Mouse (Mus musculus): ENCODE data around the gene Snrpd2.
A peak's percentile ranks its signal among the peaks of the same experiment; 100 is the strongest.

Snrpd2 gene

GRCm38 (mm10) chr7:19149626-19150025, at the start of gene Snrpd2:
Gene Snrpd2 (plus strand): TSS chr7:19149722.
- peak; percentile 96 for DNase-seq

DNA sequence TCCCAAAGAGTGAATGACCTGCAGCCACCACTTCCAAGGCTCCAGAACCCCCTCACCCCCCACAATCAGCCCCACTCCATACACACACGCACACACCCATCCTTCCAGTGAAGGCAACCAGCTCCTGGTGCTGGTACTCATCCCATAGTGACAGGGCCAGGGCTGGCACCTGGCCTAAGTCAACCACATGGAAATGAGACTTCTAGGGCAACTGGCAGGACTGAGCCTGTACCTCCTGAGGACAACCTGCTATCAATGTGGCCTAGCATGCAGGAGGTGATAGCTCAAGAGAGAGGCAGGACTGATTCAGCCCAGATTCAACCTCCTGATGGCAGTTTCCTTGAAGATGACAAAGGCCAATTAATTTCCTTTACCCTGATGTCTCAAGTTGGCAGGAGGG, 49.2 kb upstream of the Snrpd2 start:
- no peak for DNase-seq

GRCm38 (mm10) chr7:19103741-19104140, 45.8 kb upstream of the Snrpd2 start:
- no peak for DNase-seq

DNA sequence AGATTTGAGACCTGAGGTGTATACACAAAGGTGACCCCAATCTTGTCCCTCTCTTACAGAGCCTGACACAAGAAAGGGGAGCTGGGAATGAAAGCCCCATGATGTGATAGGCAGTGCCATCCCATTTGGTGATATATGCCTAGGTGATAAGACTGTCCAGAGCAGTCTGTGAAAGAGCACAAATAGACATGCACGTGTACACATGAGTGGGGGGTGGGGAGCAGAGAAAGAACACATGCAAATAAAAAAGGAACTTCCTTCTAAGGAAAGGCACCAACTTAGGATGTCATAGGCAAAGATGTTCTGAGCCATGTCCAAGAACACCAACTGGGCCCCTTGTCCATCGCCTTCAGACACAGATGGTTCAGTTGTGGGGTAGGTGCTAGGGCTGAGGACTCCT, 45.0 kb upstream of the Snrpd2 start:
- no peak for DNase-seq

- DNase-seq: no peak
Measured at GRCm38 (mm10) chr7:19107436-19107835, 42.1 kb upstream of the Snrpd2 start.

- DNase-seq: no peak
Measured at GRCm38 (mm10) chr7:19109565-19109964, 40.0 kb upstream of the Snrpd2 start.

DNA sequence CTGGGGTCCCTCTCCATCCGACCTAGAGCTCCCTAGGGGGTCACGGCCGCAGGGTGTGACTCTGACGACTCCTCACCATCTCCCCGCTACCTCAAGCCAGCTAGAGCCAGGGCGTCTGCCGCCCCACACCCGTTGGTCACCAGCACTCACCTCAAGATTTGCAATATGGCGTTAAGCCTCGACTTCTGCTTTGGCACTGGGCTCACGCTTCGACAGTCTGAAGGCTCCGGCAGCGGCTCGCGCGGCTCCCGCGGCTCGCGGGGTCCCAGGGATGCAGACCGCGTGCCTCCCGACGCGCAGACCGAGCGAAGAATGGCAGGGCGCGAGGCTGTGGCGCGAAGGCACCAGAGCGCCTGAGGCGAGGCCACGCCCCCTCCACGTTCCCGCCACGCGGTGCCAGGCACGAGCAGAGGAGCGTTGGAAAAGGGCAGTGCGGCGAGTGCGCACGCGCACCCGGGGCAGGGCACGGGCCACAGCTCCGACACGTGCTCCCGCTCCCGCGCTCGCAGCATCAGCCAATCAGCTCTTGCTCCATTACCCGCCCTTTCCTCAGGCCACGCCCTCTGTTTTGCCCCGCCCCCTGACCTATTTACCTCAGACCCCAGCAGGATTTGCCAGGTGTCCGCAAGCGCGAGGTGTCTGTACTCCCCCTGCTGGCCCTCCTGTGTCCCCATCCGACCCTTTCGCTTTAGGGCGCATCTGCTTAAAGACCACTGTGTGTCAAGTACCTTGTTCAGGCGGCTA, 31.3 kb upstream of the Snrpd2 start, which contains the start of gene Gm4969:
TSS of gene Gm4969 (minus strand) at position 341 of the 744 bp plus-strand sequence.
- DNase-seq: peak; percentile 72

GRCm38 (mm10) chr7:19119083-19119482, 30.4 kb upstream of the Snrpd2 start:
- peak; percentile 51 for DNase-seq

DNA sequence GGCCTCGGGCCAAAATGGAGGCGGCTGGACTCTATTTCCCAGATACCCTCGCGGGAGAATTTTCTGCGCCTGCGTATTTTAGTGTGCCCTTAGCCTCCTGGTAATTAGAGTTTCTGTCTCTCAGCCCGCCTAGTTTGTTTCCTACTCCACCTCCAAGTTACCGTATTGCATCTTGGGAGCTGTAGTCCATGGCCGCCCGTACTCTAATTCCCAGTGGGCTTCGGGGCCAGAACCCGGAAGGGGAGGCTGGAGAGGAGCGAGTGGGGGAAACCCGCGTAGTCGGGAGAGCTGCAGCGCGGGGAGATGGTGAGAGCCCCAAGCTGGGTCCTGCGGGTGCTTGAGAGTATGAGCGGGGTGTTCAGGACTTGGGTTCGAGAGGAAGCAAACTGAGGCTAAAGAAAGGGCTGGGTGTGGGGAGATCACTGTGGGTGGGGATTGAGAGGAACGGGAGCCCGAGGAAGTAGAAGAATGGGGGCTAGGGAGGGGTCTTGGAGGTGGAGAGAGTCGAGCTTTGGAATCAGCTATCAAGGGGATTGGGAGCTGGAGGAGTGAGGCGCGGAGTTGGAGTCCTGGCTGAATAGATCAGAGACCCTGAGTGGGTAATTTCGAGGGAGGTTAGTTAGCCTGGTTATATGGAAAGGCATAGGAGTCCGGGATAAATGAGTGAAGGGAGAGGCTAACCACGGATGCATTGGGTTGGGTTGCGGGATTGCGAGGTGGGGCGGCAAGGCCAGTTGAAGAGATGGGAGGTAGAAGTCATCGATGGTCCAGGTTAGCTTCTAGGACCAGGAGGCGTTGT, 29.7 kb upstream of the Snrpd2 start, which contains the start of gene Fbxo46:
TSS of gene Fbxo46 (plus strand) at position 229 of the 799 bp plus-strand sequence.
- DNase-seq: peak; percentile 90

- no peak for DNase-seq
Measured at GRCm38 (mm10) chr7:19121686-19122085, 27.8 kb upstream of the Snrpd2 start.

DNA sequence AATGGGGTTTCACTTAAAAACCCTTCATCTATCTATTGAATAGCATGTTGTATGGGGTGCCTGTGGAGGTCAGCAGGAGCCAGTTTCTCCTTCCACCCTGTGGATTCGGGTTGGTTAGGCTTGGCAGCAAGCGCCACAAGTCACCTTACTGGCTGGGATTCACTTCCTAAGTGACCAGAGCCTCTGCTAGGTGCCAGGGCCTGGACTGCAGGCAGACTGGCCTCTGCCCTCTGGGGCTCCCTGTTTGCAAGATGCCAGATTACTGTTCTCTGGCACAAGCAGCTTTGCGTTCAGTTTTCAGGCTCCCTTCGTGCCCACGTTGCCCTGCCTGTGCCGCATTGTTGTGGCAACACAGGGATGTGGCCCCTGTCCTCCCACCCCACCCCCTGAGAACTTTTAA, 24.8 kb upstream of the Snrpd2 start:
- no peak for DNase-seq

DNA sequence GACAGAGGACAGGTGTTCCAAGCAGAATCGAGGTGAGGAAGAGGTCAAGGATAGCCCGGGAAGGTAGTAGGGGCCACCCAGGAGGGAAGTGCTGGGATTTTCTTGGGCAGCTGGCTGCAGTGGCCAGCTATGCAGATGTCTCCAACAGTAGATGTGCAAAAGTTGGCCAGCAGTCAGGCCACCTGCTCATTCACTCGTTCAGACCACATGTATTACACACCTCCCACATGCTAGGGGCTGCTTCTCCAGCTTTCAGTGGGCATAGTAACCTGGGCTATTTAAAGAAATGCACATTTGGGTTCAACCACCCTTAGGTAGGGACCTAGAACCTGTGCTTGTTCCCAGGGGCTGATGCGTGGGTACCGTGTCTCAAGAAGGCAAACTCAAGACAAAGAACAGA, 21.8 kb upstream of the Snrpd2 start:
- no peak for DNase-seq

DNA sequence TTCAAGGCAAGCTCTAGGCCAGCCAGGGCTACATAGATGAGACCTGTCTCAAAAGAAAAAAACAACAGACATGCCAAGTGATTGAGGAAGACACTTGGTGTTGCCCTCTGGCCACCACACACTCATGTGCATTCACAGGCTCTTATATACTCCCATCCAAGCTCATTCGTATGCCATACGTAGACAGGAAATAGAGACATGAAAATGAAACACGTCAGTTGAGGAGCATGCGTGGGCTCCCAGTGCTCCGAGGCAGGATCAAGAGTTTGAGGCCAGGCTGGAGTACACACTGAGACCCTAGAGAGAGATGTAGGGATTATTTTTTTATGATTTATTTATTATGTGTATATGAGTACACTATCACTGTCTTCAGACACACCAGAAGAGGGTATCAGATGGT, 20.1 kb upstream of the Snrpd2 start:
- DNase-seq: no peak

- DNase-seq: no peak
Measured at GRCm38 (mm10) chr7:19130657-19131056, 18.9 kb upstream of the Snrpd2 start.

- DNase-seq: peak; percentile 97
Measured at GRCm38 (mm10) chr7:19131324-19131848, 18.1 kb upstream of the Snrpd2 start.

DNA sequence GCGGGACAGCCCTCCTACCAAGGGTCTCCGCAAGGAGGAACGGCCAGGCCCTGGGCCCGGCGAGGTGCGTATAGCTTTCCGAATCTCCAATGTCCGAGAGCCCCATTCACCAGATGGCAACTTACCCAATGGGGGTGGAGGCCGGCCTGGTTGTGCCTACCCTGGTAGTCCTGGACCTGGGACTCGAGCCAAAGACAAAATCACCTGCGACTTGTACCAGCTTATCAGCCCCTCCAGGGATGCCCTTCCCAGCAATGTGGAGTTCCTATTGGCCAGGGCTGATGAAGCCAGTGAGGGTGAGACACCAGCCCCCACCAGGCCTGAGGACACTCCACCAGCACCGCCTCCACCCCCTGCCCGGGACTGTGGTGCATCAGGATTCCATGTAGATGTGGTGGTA, 13.4 kb upstream of the Snrpd2 start:
- DNase-seq: no peak

DNA sequence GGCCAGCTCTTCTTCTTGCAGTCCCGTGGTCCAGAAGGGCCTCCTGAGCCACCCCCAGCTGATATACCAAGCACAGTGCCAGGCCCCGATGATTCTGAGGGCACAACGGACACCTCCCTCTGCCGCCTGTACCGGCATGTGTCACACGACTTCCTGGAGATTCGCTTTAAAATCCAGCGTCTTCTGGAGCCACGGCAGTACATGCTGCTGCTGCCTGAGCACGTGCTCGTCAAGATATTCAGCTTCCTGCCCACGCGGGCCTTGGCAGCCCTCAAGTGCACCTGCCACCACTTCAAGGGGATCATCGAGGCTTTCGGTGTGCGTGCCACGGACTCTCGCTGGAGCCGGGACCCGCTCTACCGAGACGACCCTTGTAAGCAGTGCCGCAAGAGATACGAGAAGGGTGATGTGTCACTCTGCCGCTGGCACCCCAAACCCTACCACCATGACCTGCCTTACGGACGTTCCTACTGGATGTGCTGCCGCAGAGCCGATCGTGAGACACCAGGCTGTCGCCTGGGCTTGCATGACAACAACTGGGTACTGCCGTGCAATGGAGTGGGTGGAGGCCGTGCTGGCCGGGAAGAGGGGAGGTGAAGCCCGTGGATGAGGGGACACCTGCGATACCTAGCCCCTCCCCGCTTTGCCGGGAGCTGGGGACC, 12.7 kb upstream of the Snrpd2 start:
- DNase-seq: no peak

DNA sequence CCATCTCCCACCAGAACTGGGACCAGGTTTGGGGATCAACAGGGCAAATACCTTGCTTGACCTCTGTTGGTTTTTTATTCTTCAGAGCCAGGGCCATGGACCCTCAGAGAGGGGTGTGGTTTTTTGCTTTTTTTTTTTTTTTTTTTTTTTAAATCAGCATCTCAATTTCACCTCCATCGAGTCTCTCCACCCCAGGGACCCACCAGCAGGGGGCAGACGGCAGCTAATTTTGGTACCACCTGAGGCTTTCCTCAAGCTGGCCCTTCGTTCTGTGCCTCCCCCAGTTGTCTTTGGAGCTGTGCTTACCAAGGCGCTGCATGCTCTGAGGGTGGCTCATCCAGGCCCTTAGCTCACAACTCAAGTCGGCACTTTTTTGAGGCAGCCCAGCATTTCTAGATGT, 12.1 kb upstream of the Snrpd2 start:
- DNase-seq: no peak

GRCm38 (mm10) chr7:19146793-19147192, 2.7 kb upstream of the Snrpd2 start:
- DNase-seq: no peak

DNA sequence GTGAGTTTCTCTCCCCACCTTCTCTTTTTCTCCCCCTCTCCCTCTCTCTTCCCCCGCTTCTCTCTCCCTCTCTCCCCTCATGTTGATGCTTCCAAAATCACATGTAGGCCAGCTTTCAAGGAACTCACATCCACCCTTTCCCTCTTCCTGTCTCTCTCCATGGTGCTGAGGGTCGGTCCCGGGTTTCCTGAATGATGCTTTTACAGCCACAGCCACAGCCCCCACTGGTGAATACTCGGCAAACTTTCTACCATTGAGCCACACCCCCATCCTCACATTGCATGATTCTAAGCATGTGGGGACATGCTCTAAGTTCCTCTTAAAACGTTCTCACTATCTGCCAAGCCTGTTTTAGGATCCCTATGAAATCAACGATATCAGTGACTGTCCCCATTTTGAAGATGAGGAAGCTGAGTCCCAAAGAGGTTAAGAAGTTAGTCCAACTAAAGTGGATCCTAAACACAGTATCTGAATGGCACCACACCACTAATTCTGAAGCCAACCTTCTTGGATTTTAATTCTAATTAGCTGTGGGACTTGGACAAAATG, 2.0 kb upstream of the Snrpd2 start:
- no peak for DNase-seq

DNA sequence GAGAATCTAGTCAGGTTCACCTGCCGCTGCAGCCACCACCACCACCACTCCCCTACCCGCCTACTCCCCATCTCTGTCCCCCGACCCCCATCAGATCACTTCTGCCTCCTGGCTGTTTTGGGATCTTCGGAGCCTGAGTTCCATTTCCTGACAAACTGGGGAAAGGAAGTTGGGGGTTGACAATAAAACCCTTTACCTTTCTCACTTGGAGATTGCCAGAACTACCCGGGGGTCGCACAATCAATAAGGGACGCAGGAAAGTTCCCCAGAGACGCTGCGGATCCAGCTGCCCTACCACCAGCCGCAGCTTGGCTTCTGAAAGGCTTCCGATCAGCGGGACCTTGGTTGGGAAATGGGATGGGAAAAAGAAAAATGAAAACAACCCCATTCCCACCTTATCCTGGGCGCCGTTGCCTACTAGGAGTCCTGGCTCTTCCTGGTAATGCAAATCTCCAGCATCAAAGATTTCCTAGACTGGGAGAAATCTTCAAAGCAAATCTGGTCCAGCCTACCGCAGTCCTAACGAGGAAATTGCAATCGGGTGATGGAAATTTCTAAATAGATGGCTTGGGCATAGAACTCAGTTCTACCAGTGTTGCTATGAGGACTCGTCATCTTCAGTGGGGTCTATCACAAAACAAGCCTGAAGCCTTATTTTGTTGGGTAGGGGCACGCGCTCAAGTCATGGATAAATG, 1.2 kb upstream of the Snrpd2 start:
- no peak for DNase-seq

DNA sequence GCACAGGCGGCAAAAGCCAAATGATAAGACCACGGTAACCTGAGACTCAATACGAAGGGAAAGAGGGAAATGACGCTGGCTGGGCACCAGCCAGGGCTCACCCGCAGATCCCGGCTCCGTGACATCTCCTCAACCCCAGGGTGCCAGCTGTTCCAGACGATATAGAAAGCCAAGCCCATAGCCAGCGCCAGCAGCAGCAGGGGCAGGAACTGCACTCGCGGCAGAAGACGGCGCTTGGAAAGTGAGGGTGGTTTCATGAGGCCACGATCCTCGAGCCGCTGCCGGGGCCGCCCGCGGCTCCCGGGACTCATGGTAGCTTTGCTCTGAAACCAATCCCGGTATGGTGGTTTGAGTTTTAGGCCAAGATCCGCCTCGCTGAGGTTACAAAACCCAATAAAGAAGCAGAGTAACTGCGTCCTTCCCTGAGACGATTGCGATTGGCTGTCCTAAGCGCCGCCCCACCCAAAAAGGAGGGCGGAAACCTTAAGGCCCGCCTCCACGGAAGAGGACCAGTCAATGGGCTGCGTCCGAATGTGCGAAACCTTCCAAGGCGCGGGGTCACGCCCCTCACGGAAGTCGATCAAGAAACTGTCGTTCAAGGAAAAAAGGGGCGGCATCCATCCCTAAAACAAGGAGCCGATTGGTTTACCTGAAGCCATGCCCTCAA, 514 bp upstream of the Snrpd2 start, which contains the start of gene Qpctl:
TSS of gene Qpctl (minus strand) at position 417 of the 667 bp plus-strand sequence.
- peak; percentile 97 for DNase-seq
